Mouse (Mus musculus) liver, embryonic 14.5 days (tissue): ENCODE measurements around the gene Rin3. TPM values are rescaled to one million over a fixed set of nuclear protein-coding genes. Genes with fewer than 3 reads are reported as not detected.

ENCODE experiments used
- ATAC-seq: fragments of 200-750 bp; cut with Nextera tagmentation; 2 replicates; pipeline ENCODE4 v1.8.0; 2017; ENCODE audit warnings: moderate number of reproducible peaks, mild to moderate bottlenecking, moderate library complexity; ENCODE audit not compliant: insufficient read depth
- DNase-seq, 3 experiments: peaks; one replicate each; pipeline ENCODE4 v3.0.0-alpha.2; 2012 to 2013; ENCODE audit warnings: low read depth in 3 of 3, low spot score in 3 of 3
- H3K27ac ChIP-seq: fragments of 300-500 bp; sonication (generic); 2 replicates; pipeline ENCODE4 v1.5.1; 2014; ENCODE audit warnings: moderate library complexity, mild to moderate bottlenecking, control low read depth, inconsistent platforms
- H3K27me3 ChIP-seq: fragments of 300-500 bp; sonication (generic); 2 replicates; pipeline ENCODE4 v1.6.1; 2014; ENCODE audit warnings: mild to moderate bottlenecking, low read length, moderate library complexity; ENCODE audit not compliant: control insufficient read depth, insufficient read depth
- H3K36me3 ChIP-seq: fragments of 300-500 bp; sonication (generic); replicated peaks from 2 replicates; pipeline ENCODE4 v1.6.1; 2014; ENCODE audit warnings: low read depth; ENCODE audit not compliant: control insufficient read depth, insufficient read depth
- H3K4me1 ChIP-seq, 2 experiments: fragments of 200-500 bp in 1 of 2; fragments of 300-500 bp in 1 of 2; sonication (generic) in 1 of 2; replicated peaks; 2 replicates each; pipeline ENCODE4 v1.6.1; 2012 to 2014; ENCODE audit warnings: antibody characterized with exemption in 1 of 2, inconsistent platforms in 1 of 2, low read length in 1 of 2; ENCODE audit not compliant: control insufficient read depth in 2 of 2, insufficient read depth in 2 of 2
- H3K4me2 ChIP-seq: fragments of 300-500 bp; sonication (generic); 2 replicates; pipeline ENCODE4 v1.6.1; 2014; ENCODE audit warnings: low read depth, mild to moderate bottlenecking, control low read depth, moderate library complexity
- H3K4me3 ChIP-seq, 2 experiments: fragments of 200-500 bp in 1 of 2; fragments of 300-500 bp in 1 of 2; sonication (generic) in 1 of 2; 2 replicates each; pipeline ENCODE4 v1.5.1; 2012 to 2014; ENCODE audit warnings: low read depth in 2 of 2, low read length in 2 of 2, mild to moderate bottlenecking in 2 of 2, control low read depth in 1 of 2, inconsistent platforms in 1 of 2, moderate library complexity in 1 of 2; ENCODE audit not compliant: insufficient read depth in 1 of 2
- H3K9ac ChIP-seq: fragments of 300-500 bp; sonication (generic); replicated peaks from 2 replicates; pipeline ENCODE4 v1.6.1; 2014; ENCODE audit warnings: mild to moderate bottlenecking, control low read depth, moderate library complexity
- H3K9me3 ChIP-seq: fragments of 300-500 bp; sonication (generic); 2 replicates; pipeline ENCODE4 v1.6.1; 2016; ENCODE audit warnings: low read length, mixed read lengths; ENCODE audit not compliant: control insufficient read depth
- CTCF ChIP-seq: IDR thresholded peaks from 2 replicates; pipeline ENCODE4 v1.5.1; 2016; ENCODE audit warnings: antibody characterized with exemption, low read depth, control low read depth
- EP300 ChIP-seq: IDR thresholded peaks from 2 replicates; pipeline ENCODE4 v1.6.1; 2016; ENCODE audit warnings: antibody characterized with exemption, low read depth
- WGBS: fragments of 180-500 bp; shearing (Covaris S2); extraction: QIAGEN DNeasy Blood & Tissue Kit; methylation state at CpG from one replicate; pipeline ENCODE4 v1.1.7; 2014; ENCODE audit not compliant: insufficient replicate concordance; 5-methylcytosine and 5-hydroxymethylcytosine counted together
- polyA plus RNA-seq, 2 experiments: library from polyadenylated mRNA; depleted of rRNA in 1 of 2; stranded (reverse) in 1 of 2; unstranded in 1 of 2; fragments of >200 nt; fragmentation: Nextera tagmentation in 1 of 2; extraction: Ambion mirVana in 1 of 2; gene quantifications; 2 replicates each; pipeline versions ENCODE4 v1.2.1 to v1.2.3; 2012 to 2014

The Rin3 gene
- polyA plus RNA-seq, 2 experiments = 3.1 to 4.5 TPM

DNA sequence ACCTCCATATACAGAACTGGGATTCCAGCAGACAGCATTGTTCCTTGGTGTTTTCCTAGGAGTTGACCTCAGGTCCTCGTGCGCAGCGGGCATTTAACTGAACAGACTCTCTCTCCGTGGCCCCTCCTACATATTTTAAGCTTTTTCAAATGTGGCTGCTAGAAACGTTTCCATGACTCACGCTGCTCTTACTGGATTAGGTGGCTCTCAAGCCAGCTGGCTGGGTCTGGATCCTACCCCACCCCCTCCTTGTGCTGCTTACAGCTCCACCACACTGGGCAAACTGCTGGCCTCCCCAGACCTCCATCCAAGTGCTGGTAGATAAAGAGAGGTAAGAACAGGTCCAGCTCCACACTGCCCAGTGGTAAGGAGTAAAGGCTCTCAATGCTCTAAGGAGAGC is 139.2 kb downstream of the Rin3 start:
- Histone ChIP-seq H3K27me3 (no peaks in the 10 kb centered on the region), H3K4me3 (no peak overlapping the region), H3K4me1 (peaks cover 9 to 36% of the 10 kb centered on the region in 2 experiments), H3K9ac (no peak overlapping the region), H3K9me3 (no peaks in the 10 kb centered on the region), H3K4me2 (no peak overlapping the region), H3K36me3 (no peaks in the 10 kb centered on the region), H3K27ac (no peak overlapping the region)
- ATAC-seq (no peak), DNase-seq (no peak)
- 72% methylated on average over 6 of the region's 6 CpGs for WGBS
- TF ChIP-seq CTCF = no peak
- no peak for TF ChIP-seq EP300

DNA sequence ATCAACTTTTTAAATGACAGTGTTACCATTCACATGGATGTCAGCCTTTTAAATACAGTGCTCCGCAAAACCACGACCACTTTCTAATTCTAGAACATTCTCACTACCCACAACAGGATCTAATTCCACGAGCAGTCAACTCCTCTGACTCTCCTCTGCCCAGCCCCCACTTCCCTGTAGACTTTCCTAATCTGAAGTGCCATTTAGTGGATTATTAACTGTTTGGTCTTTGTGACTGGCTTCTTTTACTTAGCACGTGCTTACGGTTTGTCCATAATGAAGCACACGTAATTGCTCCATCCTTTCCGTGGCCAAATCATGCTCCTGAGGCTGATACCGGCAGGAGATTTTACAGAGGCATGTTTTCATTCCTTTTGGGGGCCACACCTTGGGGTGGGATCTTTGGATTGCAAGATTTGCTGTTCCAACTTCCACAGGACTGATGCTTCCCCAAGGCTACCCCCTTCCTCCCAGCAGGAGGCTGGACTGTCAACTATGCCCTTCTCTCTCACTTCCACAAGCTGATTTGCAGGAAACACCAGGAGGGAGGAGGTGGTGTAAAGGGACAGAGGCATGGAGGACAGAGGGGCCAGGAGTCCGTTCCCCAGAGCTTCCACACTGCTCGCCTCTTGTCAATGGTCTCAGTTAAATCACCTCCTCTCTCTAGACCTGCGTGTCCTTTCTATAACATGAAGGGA is 139.9 kb downstream of the Rin3 start:
- H3K9me3 ChIP-seq = no peaks in the 10 kb centered on the region
- TF ChIP-seq CTCF = no peak
- TF ChIP-seq EP300 = no peak

DNA sequence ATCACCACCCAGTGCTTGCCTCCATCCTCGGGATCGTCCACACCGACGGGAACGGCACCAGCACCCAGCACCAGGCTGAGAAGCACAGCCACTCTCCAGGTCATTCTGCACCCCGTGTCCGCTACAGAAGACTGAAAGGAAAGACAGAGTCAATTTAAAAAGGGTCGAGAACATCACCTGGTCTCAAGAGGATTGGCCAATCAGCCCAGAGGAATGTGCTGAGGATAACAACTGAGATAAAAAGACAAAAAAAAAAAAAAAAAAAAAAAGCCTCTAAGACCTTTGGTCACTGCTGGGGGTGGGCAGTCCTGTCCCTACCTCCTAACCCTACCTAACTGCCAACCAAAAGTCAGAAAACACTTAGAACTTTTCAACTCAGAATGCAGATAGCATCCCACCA is 140.8 kb downstream of the Rin3 start:
- no peak for ATAC-seq
- Histone ChIP-seq H3K27ac (no peak overlapping the region), H3K36me3 (no peaks in the 10 kb centered on the region), H3K9me3 (no peaks in the 10 kb centered on the region), H3K4me2 (no peak overlapping the region), H3K4me1 (peaks cover 9 to 36% of the 10 kb centered on the region in 2 experiments), H3K4me3 (no peak overlapping the region), H3K9ac (no peak overlapping the region), H3K27me3 (no peaks in the 10 kb centered on the region)
- no peak for TF ChIP-seq CTCF
- TF ChIP-seq EP300 = no peak
- WGBS = 67% methylated on average over 8 of the region's 8 CpGs
- DNase-seq = no peak

More for the DNA sequence above, 139.9 kb downstream of the Rin3 start:
- ATAC-seq (no peak), DNase-seq (no peak)
- H3K4me2 ChIP-seq = no peak overlapping the region
- 64% methylated on average over 11 of the region's 11 CpGs for WGBS
- H3K9ac ChIP-seq = no peak overlapping the region
- H3K4me3 ChIP-seq = no peak overlapping the region
- peaks cover 9 to 36% of the 10 kb centered on the region in 2 experiments for H3K4me1 ChIP-seq
- H3K27ac ChIP-seq = no peak overlapping the region
- H3K27me3 ChIP-seq = no peaks in the 10 kb centered on the region
- no peaks in the 10 kb centered on the region for H3K36me3 ChIP-seq

DNA sequence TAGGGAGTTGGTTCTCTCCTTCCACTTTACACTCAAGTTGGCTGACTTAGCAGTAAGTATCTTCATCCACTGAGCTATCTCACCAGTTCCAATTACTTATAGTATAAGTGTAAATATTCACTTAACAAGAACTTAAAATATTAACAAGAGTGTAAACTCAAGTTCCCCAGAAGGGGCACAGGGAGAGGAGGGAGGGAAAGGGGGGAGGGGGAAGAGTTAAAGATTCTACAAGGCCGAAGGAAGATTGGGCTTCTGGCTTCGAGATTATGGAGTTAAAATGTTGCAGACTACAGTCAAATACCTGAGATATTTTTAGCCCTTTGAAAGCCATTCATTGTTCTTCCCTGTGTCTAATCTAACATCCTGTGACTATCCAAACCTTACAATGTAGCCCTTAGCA is 141.6 kb downstream of the Rin3 start:
- Histone ChIP-seq H3K36me3 (no peaks in the 10 kb centered on the region), H3K9ac (no peak overlapping the region), H3K27ac (no peak overlapping the region), H3K4me3 (no peak overlapping the region), H3K27me3 (no peaks in the 10 kb centered on the region), H3K4me2 (no peak overlapping the region), H3K4me1 (peaks cover 9 to 35% of the 10 kb centered on the region in 2 experiments), H3K9me3 (no peaks in the 10 kb centered on the region)
- TF ChIP-seq CTCF (no peak), EP300 (no peak)
- no peak for ATAC-seq
- 35% methylated on average over 2 of the region's 2 CpGs for WGBS
- DNase-seq = no peak

DNA sequence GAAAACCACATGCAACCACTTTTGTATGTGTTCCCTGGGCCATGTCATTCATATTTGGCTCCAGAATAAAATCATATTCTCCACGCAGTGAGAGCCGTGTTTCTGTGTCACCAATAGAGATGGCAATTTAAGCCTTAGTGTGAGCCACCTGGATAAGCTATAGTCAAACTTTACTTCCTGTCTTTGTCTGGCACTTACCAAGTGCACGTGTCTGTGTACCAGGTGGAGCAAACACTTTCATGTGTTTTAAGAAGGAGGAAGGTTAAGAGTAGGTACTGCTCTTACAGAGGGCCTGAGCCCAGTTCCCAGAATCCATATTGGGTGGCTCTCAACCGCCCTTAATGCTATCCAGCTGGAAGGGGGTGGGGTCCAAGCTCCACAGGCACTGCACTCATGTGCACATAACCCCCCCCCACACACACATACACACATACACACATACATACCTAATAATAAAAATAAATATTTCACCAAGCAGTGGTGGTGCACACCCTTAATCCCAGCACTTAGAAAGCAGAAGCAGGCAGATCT is 142.3 kb downstream of the Rin3 start:
- H3K4me3 ChIP-seq = no peak overlapping the region
- H3K9ac ChIP-seq = no peak overlapping the region
- no peak overlapping the region for H3K4me2 ChIP-seq
- peaks cover 5 to 33% of the 10 kb centered on the region in 2 experiments for H3K4me1 ChIP-seq
- no peak overlapping the region for H3K27ac ChIP-seq
- 57% methylated on average over 4 of the region's 4 CpGs for WGBS
- H3K36me3 ChIP-seq = no peaks in the 10 kb centered on the region
- DNase-seq (no peak), ATAC-seq (no peak)
- no peaks in the 10 kb centered on the region for H3K27me3 ChIP-seq
- no peaks in the 10 kb centered on the region for H3K9me3 ChIP-seq
- no peak for TF ChIP-seq EP300
- no peak for TF ChIP-seq CTCF
